Mouse (Mus musculus) lung, postnatal 0 days (tissue): ENCODE measurements around the gene Insig2.

ENCODE experiments used
- CTCF ChIP-seq: IDR thresholded peaks from 2 replicates; pipeline ENCODE4 v1.5.1; 2016; ENCODE audit warnings: antibody characterized with exemption, mild to moderate bottlenecking
- EP300 ChIP-seq: IDR thresholded peaks from 2 replicates; pipeline ENCODE4 v1.6.1; 2016; ENCODE audit warnings: antibody characterized with exemption, mild to moderate bottlenecking, control low read depth

DNA sequence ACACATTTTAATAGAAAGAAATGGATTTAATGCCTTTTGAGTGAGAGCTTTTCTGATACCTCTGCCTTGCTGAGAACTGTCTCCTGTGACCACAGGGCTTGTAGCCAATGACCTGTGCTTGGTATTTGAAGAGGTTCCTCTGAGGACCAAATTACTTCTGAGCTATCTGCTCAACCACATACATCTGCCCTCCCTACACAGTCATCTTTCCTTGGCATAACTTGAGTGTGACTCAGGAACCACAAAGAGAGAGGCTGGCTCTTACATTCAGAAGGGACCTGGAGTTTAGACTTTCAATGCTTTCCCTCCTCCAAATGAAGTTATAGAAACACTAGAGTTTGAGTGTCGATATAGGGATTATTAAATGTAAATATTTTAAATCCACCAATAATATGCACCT lies 45.0 kb upstream of the Insig2 start:
- no peak for TF ChIP-seq CTCF
- no peak for TF ChIP-seq EP300
